In genomic region chr15:100636700-100637501, GRCm38 (mm10) we compare ENCODE assay signal across 8 mouse cellular contexts. TPM values are rescaled to one million over a fixed set of nuclear protein-coding genes. Genes with fewer than 3 reads are reported as not detected.
DNase-seq lines count a peak whose midpoint lies in the region; ATAC-seq and TF ChIP-seq lines count a peak whose summit lies in the region.

Smagp (minus strand) TSS chr15:100636940.

- H3K27ac ChIP-seq in forebrain, embryonic 16.5 days (ENCODE audit: low read length) = no peak within 1 kb of the TSS
- no peak within 1 kb of the TSS for H3K27ac ChIP-seq in hindbrain, embryonic 16.5 days (ENCODE audit: low read depth, low read length)
- H3K27ac ChIP-seq in liver, embryonic 11.5 days (ENCODE audit: low read depth, low read length) = no peak within 1 kb of the TSS

- peaks cover 13% of the 10 kb centered on the region for H3K4me1 ChIP-seq in forebrain, embryonic 16.5 days (replicated peaks; ENCODE audit: control insufficient read depth, insufficient read depth, low read length)
- H3K4me1 ChIP-seq in hindbrain, embryonic 16.5 days (ENCODE audit: control insufficient read depth, insufficient read depth, low read depth, low read length) = peaks cover 11% of the 10 kb centered on the region
- peaks cover 23% of the 10 kb centered on the region for H3K4me1 ChIP-seq in liver, embryonic 11.5 days (replicated peaks; ENCODE audit: control insufficient read depth, insufficient read depth, low read length)

- H3K9ac ChIP-seq in forebrain, embryonic 16.5 days (replicated peaks; ENCODE audit: low read depth, low read length) = peak within 1 kb of the TSS; percentile 40
- peak within 1 kb of the TSS; percentile 47 for H3K9ac ChIP-seq in hindbrain, embryonic 16.5 days (ENCODE audit: low read depth, low read length)
- peak within 1 kb of the TSS; percentile 54 for H3K9ac ChIP-seq in liver, embryonic 11.5 days (ENCODE audit: low read depth, low read length)

- H3ac ChIP-seq in myocyte (ENCODE audit: control insufficient read depth, insufficient read length) = no peak within 1 kb of the TSS

- peak within 1 kb of the TSS; percentile 41 for H3K4me3 ChIP-seq in forebrain, embryonic 16.5 days (replicated peaks; ENCODE audit: low read length)
- H3K4me3 ChIP-seq in hindbrain, embryonic 16.5 days (ENCODE audit: low read length) = peak within 1 kb of the TSS; percentile 44
- peak within 1 kb of the TSS; percentile 63 for H3K4me3 ChIP-seq in liver, embryonic 11.5 days (ENCODE audit: low read depth, low read length)
- H3K4me3 ChIP-seq in myocyte = no peak within 1 kb of the TSS

- intact Hi-C loops in left cerebral cortex, postnatal 36 days (cut with DNase I) = no loop called here

- H3K4me2 ChIP-seq in forebrain, embryonic 16.5 days (ENCODE audit: low read length) = peak within 1 kb of the TSS; percentile 62
- peak within 1 kb of the TSS; percentile 81 for H3K4me2 ChIP-seq in hindbrain, embryonic 16.5 days (ENCODE audit: low read length)
- H3K4me2 ChIP-seq in liver, embryonic 11.5 days = peak within 1 kb of the TSS; percentile 97
- H3K4me2 ChIP-seq in myocyte (ENCODE audit: low read depth) = peak within 1 kb of the TSS; percentile 77

- H3K36me3 ChIP-seq in forebrain, embryonic 16.5 days (ENCODE audit: control insufficient read depth, insufficient read depth) = no peaks in the 10 kb centered on the region
- H3K36me3 ChIP-seq in hindbrain, embryonic 16.5 days (ENCODE audit: control insufficient read depth, insufficient read depth, low read length) = no peaks in the 10 kb centered on the region
- H3K36me3 ChIP-seq in liver, embryonic 11.5 days (ENCODE audit: control insufficient read depth, insufficient read depth, low read length) = no peaks in the 10 kb centered on the region
- H3K36me3 ChIP-seq in myocyte (ENCODE audit: control insufficient read depth, insufficient read depth) = no peaks in the 10 kb centered on the region

- peak; percentile 42 to 56 for DNase-seq in urinary bladder, adult 18-20 months (ENCODE audit: low spot score in 2 of 2)
- DNase-seq in urinary bladder, postnatal 10 days (ENCODE audit: low spot score) = no peak
- DNase-seq in liver, embryonic 11.5 days (ENCODE audit: low spot score) = peak; percentile 53
- no peak for DNase-seq in left cerebral cortex, postnatal 36 days (ENCODE audit: low spot score in 2 of 2)

- TF ChIP-seq POLR2A in myocyte (IDR thresholded peaks at IDR 0.05; ENCODE audit: insufficient read length, low read depth) = no peak

- under 1% methylated on average over 69 of the region's 77 CpGs for WGBS in forebrain, embryonic 16.5 days
- WGBS in hindbrain, embryonic 16.5 days = 0% methylated on average over 51 of the region's 77 CpGs
- WGBS in liver, embryonic 11.5 days = under 1% methylated on average over 77 of the region's 77 CpGs

- no peaks in the 10 kb centered on the region for H3K9me3 ChIP-seq in forebrain, embryonic 16.5 days (ENCODE audit: control insufficient read depth, low read length)
- H3K9me3 ChIP-seq in hindbrain, embryonic 16.5 days (ENCODE audit: control insufficient read depth, low read length) = no peaks in the 10 kb centered on the region
- H3K9me3 ChIP-seq in liver, embryonic 11.5 days (ENCODE audit: control insufficient read depth, low read length) = no peaks in the 10 kb centered on the region

- H3K79me2 ChIP-seq in myocyte (ENCODE audit: control insufficient read depth, insufficient read depth) = no peaks in the 10 kb centered on the region

- ATAC-seq in forebrain, embryonic 16.5 days = no peak
- no peak for ATAC-seq in hindbrain, embryonic 16.5 days
- ATAC-seq in liver, embryonic 11.5 days (replicated peaks; ENCODE audit: low FRiP score) = peak; percentile 24; the same call in 1 of the 2 replicates
- no peak; the same call in 1 of the 2 replicates for ATAC-seq in cerebellum, adult (ENCODE audit: insufficient number of reproducible peaks, low FRiP score, low TSS enrichment)

- H3K27me3 ChIP-seq in forebrain, embryonic 16.5 days (replicated peaks; ENCODE audit: control insufficient read depth, insufficient read depth, low read length) = peaks cover 42% of the 10 kb centered on the region
- H3K27me3 ChIP-seq in hindbrain, embryonic 16.5 days (replicated peaks; ENCODE audit: control insufficient read depth, insufficient read depth, low read length) = peaks cover 37% of the 10 kb centered on the region
- H3K27me3 ChIP-seq in liver, embryonic 11.5 days (replicated peaks; ENCODE audit: control insufficient read depth, insufficient read depth, low read length) = peaks cover 43% of the 10 kb centered on the region
- H3K27me3 ChIP-seq in myocyte (ENCODE audit: control insufficient read depth, insufficient read depth, insufficient read length) = peaks cover 30% of the 10 kb centered on the region

TF ChIP-seq in myocyte, 11 proteins besides CTCF, POLR2A, EP300 and RAD21:
- peak in 1 of 3 experiments; percentile 0 for TF ChIP-seq MYOD1 (IDR thresholded peaks at IDR 0.05; ENCODE audit: control insufficient read depth in 1 of 3, insufficient read length in 2 of 3, low read depth in 2 of 3)
- no peak for TF ChIP-seq POLR2AphosphoS2 (IDR thresholded peaks at IDR 0.05; ENCODE audit: insufficient read length, low read depth)
- TF ChIP-seq USF1 (IDR thresholded peaks at IDR 0.05; ENCODE audit: low read depth) = no peak
- TF ChIP-seq MYOG (IDR thresholded peaks at IDR 0.05; ENCODE audit: control insufficient read depth in 1 of 3, insufficient read depth in 1 of 3, insufficient read length in 2 of 3, low read depth in 2 of 3) = peak in 2 of 3 experiments; percentile 43 to 54
- no peak for TF ChIP-seq CEBPB (IDR thresholded peaks at IDR 0.05; ENCODE audit: insufficient read depth, poor library complexity, severe bottlenecking)

RNA-seq across cellular contexts. Expression of gene Smagp, which starts in this region (rescaled TPM):
- polyA plus RNA-seq in forebrain, embryonic 16.5 days (2015; fragmentation: Nextera tagmentation; extraction: Ambion mirVana) = 2.4 and 3.3 TPM in 2 replicates
- 3.6 and 4.1 TPM in 2 replicates for polyA plus RNA-seq in hindbrain, embryonic 16.5 days (2015; fragmentation: Nextera tagmentation; extraction: Ambion mirVana)
- polyA plus RNA-seq in liver, embryonic 11.5 days (2014; fragmentation: Nextera tagmentation; extraction: Ambion mirVana) = 14.1 and 15.6 TPM in 2 replicates
- 2.0 TPM for polyA plus RNA-seq in myocyte (2012; fragmentation: generic; extraction: Trizol)
- 1 to 10 TPM; 1.8 to 1.9 TPM for total RNA-seq in left cerebral cortex, postnatal 36 days (2021)

Comparison
In these comparisons a context has a peak if more than half of its experiments do, and no peak if none do; other contexts are left out.
1. DNase-seq: peak in urinary bladder, adult 18-20 months (2 of 2) and liver, embryonic 11.5 days (single experiment); none in urinary bladder, postnatal 10 days (single experiment) and left cerebral cortex, postnatal 36 days (0 of 2).
2. Peak in every context shown above with its lines, with median percentiles within 50 percentile points of each other: H3K4me2 ChIP-seq and H3K9ac ChIP-seq.